In the genomic region with DNA sequence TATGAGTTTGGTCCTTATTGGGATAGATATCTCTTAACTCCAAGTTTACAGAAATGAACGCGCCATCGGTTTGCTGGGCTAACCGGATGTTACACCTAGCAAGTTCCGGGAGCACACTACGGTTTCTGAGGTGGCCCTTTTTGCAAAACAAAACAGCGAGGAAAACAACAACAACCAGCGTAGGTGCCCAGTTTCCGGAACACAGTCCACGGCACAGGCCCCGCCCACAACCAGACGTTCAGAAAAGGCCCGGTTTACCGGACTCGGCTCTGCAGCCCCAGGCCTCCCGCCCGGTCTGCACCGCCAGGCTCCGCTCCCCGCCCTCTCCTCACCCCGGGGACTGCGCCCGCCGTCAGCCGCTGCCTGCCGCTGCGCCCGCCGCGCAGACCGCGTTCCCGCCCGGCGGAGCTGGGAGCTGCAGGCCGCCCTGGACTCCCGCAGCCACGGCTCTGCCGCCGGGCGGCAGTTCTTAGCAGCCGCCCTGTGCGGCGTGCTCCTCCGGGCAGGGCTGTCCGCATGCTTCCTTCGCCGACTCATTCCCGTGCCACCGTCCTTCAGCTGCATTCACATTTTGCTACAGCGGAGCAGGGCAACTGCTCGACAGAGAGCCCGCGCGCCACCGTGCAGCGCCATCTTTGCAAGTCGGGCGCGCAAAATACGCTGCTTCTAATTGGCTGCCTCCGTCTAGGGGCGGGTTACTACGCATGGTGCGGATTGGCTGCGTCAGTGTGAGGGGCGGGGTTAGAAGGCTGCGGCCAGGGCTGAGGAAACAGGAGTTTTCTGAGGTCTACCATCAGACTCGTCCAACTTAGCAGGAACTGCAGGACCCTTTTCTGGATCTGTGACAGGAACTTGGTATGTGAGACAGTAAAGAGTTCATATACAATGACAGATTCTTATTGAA, we compare ENCODE assay signal across 7 mouse cellular contexts. TPM values are rescaled to one million over a fixed set of nuclear protein-coding genes. Genes with fewer than 3 reads are reported as not detected.
DNase-seq lines count a peak whose midpoint lies in the region; ATAC-seq and TF ChIP-seq lines count a peak whose summit lies in the region.

A gene (minus strand): TSS at position 645 of the 904 bp plus-strand sequence.

- H3K9me3 ChIP-seq in intestine, postnatal 0 days (ENCODE audit: control insufficient read depth) = no peaks in the 10 kb centered on the region
- no peaks in the 10 kb centered on the region for H3K9me3 ChIP-seq in midbrain, embryonic 12.5 days

- under 1% methylated on average over 67 of the region's 69 CpGs for WGBS in intestine, postnatal 0 days
- WGBS in midbrain, embryonic 12.5 days = under 1% methylated on average over 67 of the region's 69 CpGs
- WGBS in small intestine, adult 2 months = under 1% methylated on average over 69 of the region's 69 CpGs

- no peaks in the 10 kb centered on the region for H3K27me3 ChIP-seq in intestine, postnatal 0 days (replicated peaks; ENCODE audit: control insufficient read depth, insufficient read depth, low read length)
- H3K27me3 ChIP-seq in midbrain, embryonic 12.5 days = no peaks in the 10 kb centered on the region
- H3K27me3 ChIP-seq in small intestine, adult 2 months (ENCODE audit: control insufficient read depth, insufficient read depth, low read length) = no peaks in the 10 kb centered on the region

- H3K36me3 ChIP-seq in intestine, postnatal 0 days (ENCODE audit: control insufficient read depth, insufficient read depth) = no peaks in the 10 kb centered on the region; the same call in 1 of the 2 replicates
- H3K36me3 ChIP-seq in midbrain, embryonic 12.5 days = peaks cover 20% of the 10 kb centered on the region
- H3K36me3 ChIP-seq in small intestine, adult 2 months (ENCODE audit: control insufficient read depth, insufficient read depth, low read length) = peaks cover 2% of the 10 kb centered on the region

- ATAC-seq in intestine, postnatal 0 days = peak; percentile 100
- peak; percentile 100 for ATAC-seq in midbrain, embryonic 12.5 days (ENCODE audit: low FRiP score, low read depth)

- peak; percentile 61; the same call in 1 of the 2 replicates for TF ChIP-seq POLR2A in small intestine, adult 2 months (IDR thresholded peaks at IDR 0.05; ENCODE audit: low read depth, low read length)

- peak; percentile 31; the same call in 1 of the 2 replicates for TF ChIP-seq CTCF in intestine, postnatal 0 days (IDR thresholded peaks at IDR 0.05; ENCODE audit: low read depth)
- no peak for TF ChIP-seq CTCF in small intestine, adult 2 months (IDR thresholded peaks at IDR 0.05; ENCODE audit: extremely low read depth, insufficient read length, insufficient replicate concordance, low read depth, low read length)

- H3K4me1 ChIP-seq in intestine, postnatal 0 days (replicated peaks; ENCODE audit: control insufficient read depth, insufficient read depth, low read length) = 0 out of 2 replicates have a peak, but pooled peaks cover 4% of the 10 kb centered on the region
- no peaks in the 10 kb centered on the region; the same call in 1 of the 2 replicates for H3K4me1 ChIP-seq in midbrain, embryonic 12.5 days
- H3K4me1 ChIP-seq in small intestine, adult 2 months (ENCODE audit: control insufficient read depth, insufficient read depth, insufficient read length, low read length) = no peaks in the 10 kb centered on the region

- H3K27ac ChIP-seq in intestine, postnatal 0 days (ENCODE audit: low read depth, low read length) = peak within 1 kb of the TSS; percentile 97
- H3K27ac ChIP-seq in midbrain, embryonic 12.5 days (replicated peaks) = peak within 1 kb of the TSS; percentile 95
- peak within 1 kb of the TSS; percentile 45 for H3K27ac ChIP-seq in small intestine, adult 2 months (ENCODE audit: insufficient read depth, low read depth, low read length)

- H3K4me2 ChIP-seq in intestine, postnatal 0 days (replicated peaks; ENCODE audit: low read depth) = peak within 1 kb of the TSS; percentile 67
- peak within 1 kb of the TSS; percentile 65 for H3K4me2 ChIP-seq in midbrain, embryonic 12.5 days (replicated peaks)

- intact Hi-C loops in left cerebral cortex, postnatal 4 days (cut with DNase I) = no loop called here

- DNase-seq in adrenal gland, adult 8-10 months = peak; percentile 90
- DNase-seq in embryo, embryonic 9.5 days (ENCODE audit: extremely low spot score) = peak; percentile 94
- peak; percentile 90 to 95 for DNase-seq in gastrocnemius, postnatal 4 days (ENCODE audit: low spot score in 2 of 2)
- DNase-seq in left cerebral cortex, postnatal 4 days = peak; percentile 96

- peak within 1 kb of the TSS; percentile 96 for H3K4me3 ChIP-seq in intestine, postnatal 0 days (ENCODE audit: low read depth, low read length)
- peak within 1 kb of the TSS; percentile 98 for H3K4me3 ChIP-seq in midbrain, embryonic 12.5 days
- H3K4me3 ChIP-seq in small intestine, adult 2 months (ENCODE audit: low read depth, low read length) = peak within 1 kb of the TSS; percentile 76

- H3K9ac ChIP-seq in intestine, postnatal 0 days (ENCODE audit: low read depth, low read length) = peak within 1 kb of the TSS; percentile 91
- H3K9ac ChIP-seq in midbrain, embryonic 12.5 days (replicated peaks) = peak within 1 kb of the TSS; percentile 93

RNA-seq across cellular contexts. Expression of the gene that starts here (rescaled TPM):
- 1 to 10 TPM; 7.0 to 9.7 (median 7.8) TPM for total RNA-seq in adrenal gland, adult 8-10 months (2022)
- 1 to 10 TPM; 5.7 to 5.9 TPM for total RNA-seq in gastrocnemius, postnatal 4 days (2021)
- 3.8 and 4.2 TPM in 2 replicates for polyA plus RNA-seq in intestine, postnatal 0 days (2015; fragmentation: Nextera tagmentation; extraction: Ambion mirVana)
- 1 to 10 TPM; 8.2 to 9.0 TPM for total RNA-seq in left cerebral cortex, postnatal 4 days (2021)
- 15.1 and 15.4 TPM in 2 replicates for polyA plus RNA-seq in midbrain, embryonic 12.5 days (2016; fragmentation: Nextera tagmentation; extraction: Ambion mirVana)
- polyA plus RNA-seq in small intestine, adult 2 months (2012; rRNA removed) = 0.15 and 0.68 TPM in 2 replicates

Comparison
In these comparisons a context has a peak if more than half of its experiments do, and no peak if none do; other contexts are left out.
1. Peak in every context shown above with its lines: DNase-seq, ATAC-seq, H3K4me3 ChIP-seq and H3K27ac ChIP-seq.
2. H3K27ac ChIP-seq: peak in every context shown above with its lines; median percentile 97 in intestine, postnatal 0 days; 95 in midbrain, embryonic 12.5 days; 45 in small intestine, adult 2 months.